Mouse (Mus musculus) cerebellum, adult 2 months (tissue): Measurements from ENCODE around the gene Mrps23. TPM values are rescaled to one million over a fixed set of nuclear protein-coding genes. Genes with fewer than 3 reads are reported as not detected.
"Not testable (repeated sequence)": the region's sequence is repeated elsewhere in the genome, so short reads cannot be mapped to it uniquely, and the experiment has no call there.

ENCODE experiments used
- DNase-seq, 2 experiments: peaks; one replicate each; pipeline ENCODE4 v3.0.0; 2021
- H3K27ac ChIP-seq: fragments of 200-500 bp; 2 replicates; pipeline ENCODE4 v1.5.1; 2012; ENCODE audit warnings: low read length, control low read depth, inconsistent platforms; ENCODE audit not compliant: insufficient read depth
- H3K27me3 ChIP-seq: fragments of 200-500 bp; 2 replicates; pipeline ENCODE4 v1.6.1; 2012; ENCODE audit warnings: inconsistent platforms, mild to moderate bottlenecking, low read length, moderate library complexity; ENCODE audit not compliant: control insufficient read depth, insufficient read depth
- H3K4me1 ChIP-seq: fragments of 200-500 bp; 2 replicates; pipeline ENCODE4 v1.6.1; 2011; ENCODE audit warnings: low read length; ENCODE audit not compliant: control insufficient read depth, insufficient read depth
- H3K4me3 ChIP-seq: fragments of 200-500 bp; replicated peaks from 2 replicates; pipeline ENCODE3; 2011; ENCODE audit warnings: mild to moderate bottlenecking, low read depth, low read length, control low read depth; ENCODE audit not compliant: insufficient read depth
- CTCF ChIP-seq: fragments of 200-500 bp; IDR thresholded peaks from 2 replicates; pipeline ENCODE4 v1.5.1; 2011; ENCODE audit warnings: low read depth, mild to moderate bottlenecking, control low read depth, low read length, moderate library complexity, borderline replicate concordance; ENCODE audit not compliant: insufficient read depth
- POLR2A ChIP-seq: fragments of 200-500 bp; IDR thresholded peaks from 2 replicates; pipeline ENCODE4 v1.6.1; 2011; ENCODE audit warnings: low read length, control low read depth, borderline replicate concordance; ENCODE audit not compliant: insufficient read depth
- WGBS: fragments of 180-500 bp; shearing (Covaris S2); methylation state at CpG from one replicate; pipeline ENCODE4 v1.1.7; 2018; 5-methylcytosine and 5-hydroxymethylcytosine counted together
- polyA plus RNA-seq: library from polyadenylated mRNA; depleted of rRNA; stranded (reverse); fragments of >200 nt; gene quantifications from 2 replicates; pipeline ENCODE4 v1.2.3, GENCODE M21; 2012

Gene Mrps23
- polyA plus RNA-seq, 1 experiment = 90.4 TPM

DNA sequence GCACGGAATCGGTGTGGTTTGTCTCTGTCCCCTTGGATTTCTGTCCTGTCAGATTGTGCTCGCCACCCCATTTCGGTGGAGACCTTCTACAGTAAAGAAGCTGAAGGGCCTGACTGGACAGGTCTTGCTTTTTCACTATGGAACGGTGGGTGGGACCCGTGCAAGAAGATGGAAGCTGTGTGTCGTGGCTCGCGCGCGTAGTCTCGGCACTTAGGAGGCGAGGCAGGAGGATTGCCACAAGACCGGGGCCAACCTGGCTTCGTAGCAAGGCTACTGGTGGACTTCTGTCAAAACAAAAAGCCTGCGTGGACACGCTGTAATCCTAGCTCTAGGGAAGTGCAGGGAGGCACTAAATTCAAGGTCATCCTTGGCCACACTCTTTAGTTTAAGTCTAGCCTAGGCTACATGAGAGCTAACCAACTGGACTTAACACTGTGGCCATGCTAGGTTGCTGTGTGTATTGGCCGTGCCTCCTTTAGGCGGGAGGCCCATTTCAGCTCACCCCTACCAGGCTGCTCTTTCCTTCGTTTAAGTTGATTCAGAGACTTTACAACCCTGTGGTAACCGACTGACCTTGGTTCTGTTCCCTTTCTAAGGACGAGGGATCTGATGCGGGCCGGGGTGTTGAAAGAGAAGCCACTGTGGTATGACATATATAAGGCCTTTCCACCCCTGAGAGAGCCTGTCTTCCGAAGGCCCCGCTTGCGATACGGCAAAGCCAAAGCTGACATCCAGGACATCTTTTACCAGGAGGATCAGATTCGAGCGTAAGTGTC, 593 bp downstream of the Mrps23 start:
- DNase-seq = no peak
- H3K4me3 ChIP-seq = peak overlapping the region; percentile 95
- TF ChIP-seq CTCF (no peak), POLR2A (no peak)
- no peaks in the 10 kb centered on the region for H3K27me3 ChIP-seq
- peak overlapping the region; percentile 64; the same call in 1 of the 2 replicates for H3K27ac ChIP-seq
- peaks cover 3% of the 10 kb centered on the region for H3K4me1 ChIP-seq
- 30% methylated on average over 30 of the region's 30 CpGs for WGBS

DNA sequence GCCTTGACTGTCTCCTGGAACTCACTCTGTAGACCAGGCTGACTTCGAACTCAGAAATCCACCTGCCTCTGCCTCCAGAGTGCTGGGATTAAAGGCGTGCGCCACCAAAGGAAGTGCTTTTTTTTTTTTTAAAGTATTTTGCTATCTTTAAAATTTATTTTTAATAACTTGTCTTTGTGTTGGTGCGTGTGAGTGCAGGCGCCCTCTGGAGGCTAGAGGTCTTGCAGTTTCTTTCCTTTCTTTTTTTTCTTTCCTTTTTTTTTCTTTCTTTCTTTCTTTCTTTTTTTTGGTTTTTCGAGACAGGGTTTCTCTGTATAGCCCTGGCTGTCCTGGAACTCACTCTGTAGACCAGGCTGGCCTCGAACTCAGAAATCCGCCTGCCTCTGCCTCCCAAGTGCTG, 2.4 kb downstream of the Mrps23 start:
- DNase-seq, H3K27ac ChIP-seq, H3K4me1 ChIP-seq, H3K27me3 ChIP-seq, H3K4me3 ChIP-seq: not testable (repeated sequence)
- 81% methylated on average over 8 of the region's 8 CpGs for WGBS

DNA sequence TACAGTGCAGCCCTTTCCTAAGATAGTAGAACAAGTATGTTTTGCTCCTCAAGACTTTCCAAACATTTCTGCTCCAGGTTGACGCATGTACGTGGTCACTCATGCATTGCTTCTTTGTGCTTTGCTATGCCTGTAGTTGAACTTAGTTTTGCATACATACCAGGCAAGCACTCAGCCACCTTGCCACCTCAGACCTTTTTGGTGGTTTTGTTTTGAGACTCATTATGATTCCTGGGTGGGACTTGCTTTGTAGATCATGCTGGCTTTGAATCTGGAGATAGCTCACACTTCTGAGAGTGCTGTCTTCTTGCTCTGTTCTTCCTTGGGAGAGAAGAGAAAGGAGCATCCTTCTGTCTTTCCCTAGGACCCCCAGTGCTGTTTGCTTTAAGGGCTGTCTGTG, 3.5 kb downstream of the Mrps23 start:
- no peak for DNase-seq
- TF ChIP-seq CTCF (no peak), POLR2A (no peak)
- 92% methylated on average over 2 of the region's 2 CpGs for WGBS

DNA sequence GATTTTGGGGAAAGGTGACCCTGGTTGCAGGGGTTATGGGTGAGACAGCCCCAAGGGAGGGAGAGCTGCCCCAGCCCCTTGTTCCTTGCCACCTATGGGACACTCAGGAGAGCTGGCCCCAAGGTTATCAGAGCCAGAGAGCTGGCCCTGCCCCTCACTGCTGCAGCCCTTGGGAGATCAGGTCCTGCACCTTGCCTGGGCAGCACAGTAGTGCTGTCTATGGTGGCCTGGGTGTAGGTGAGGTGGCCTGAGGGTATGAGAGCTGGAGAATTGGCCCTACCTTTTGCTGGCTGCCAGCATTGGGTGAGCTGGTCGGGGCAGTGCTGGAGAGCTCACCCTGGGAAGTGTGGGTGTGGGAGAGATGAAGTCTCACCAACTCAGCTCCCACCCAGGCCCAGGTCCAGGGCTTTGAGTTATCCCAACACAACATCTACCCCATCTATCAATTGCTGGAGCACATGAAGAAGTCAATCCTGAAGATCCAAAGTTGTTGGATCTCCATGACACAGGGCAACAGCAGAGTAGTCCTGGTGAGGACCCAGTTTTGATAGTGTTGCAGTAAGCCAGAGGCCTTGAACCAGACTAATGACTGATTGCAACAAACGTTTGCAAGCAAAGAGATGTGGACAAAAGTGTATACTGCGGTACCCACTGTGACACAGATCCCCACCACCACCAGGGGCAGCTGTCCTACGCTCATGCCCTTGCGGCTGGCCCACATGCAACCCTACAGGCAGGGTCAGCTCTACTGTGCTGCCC, 7.8 kb downstream of the Mrps23 start:
- 77% methylated on average over 5 of the region's 5 CpGs for WGBS
- no peak overlapping the region for H3K27ac ChIP-seq

More for the DNA sequence above, 3.5 kb downstream of the Mrps23 start:
- Histone ChIP-seq H3K4me3 (no peak overlapping the region), H3K4me1 (peaks cover 3% of the 10 kb centered on the region; the same call in 1 of the 2 replicates), H3K27me3 (no peaks in the 10 kb centered on the region), H3K27ac (no peak overlapping the region)

DNA sequence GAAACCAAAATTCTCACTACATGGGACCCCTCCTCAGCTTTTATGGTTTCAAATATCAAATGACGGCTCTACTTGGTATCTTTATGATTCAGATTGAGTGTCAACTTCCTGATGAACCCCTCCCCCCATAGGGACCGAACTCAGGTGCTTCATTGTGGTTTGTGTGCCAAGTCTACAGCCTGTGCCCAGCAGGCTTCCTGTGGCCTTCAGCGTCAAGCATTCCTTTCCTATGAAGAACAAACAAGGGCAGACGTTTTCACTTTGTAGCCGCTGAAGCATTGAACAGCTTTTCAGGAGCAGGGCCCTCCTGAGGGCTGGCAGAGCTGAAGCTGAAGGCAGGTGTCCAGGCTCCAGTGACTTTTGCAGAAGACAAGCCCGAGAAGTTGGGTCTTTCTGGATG, 9.6 kb downstream of the Mrps23 start:
- H3K27ac ChIP-seq = no peak overlapping the region
- TF ChIP-seq POLR2A (no peak), CTCF (no peak)
- WGBS = 12% methylated on average over 6 of the region's 6 CpGs

More for the DNA sequence above, 7.8 kb downstream of the Mrps23 start:
- TF ChIP-seq CTCF (no peak), POLR2A (no peak)
- Histone ChIP-seq H3K4me1 (peaks cover 6% of the 10 kb centered on the region; the same call in 1 of the 2 replicates), H3K27me3 (no peaks in the 10 kb centered on the region), H3K4me3 (no peak overlapping the region)
- no peak for DNase-seq

DNA sequence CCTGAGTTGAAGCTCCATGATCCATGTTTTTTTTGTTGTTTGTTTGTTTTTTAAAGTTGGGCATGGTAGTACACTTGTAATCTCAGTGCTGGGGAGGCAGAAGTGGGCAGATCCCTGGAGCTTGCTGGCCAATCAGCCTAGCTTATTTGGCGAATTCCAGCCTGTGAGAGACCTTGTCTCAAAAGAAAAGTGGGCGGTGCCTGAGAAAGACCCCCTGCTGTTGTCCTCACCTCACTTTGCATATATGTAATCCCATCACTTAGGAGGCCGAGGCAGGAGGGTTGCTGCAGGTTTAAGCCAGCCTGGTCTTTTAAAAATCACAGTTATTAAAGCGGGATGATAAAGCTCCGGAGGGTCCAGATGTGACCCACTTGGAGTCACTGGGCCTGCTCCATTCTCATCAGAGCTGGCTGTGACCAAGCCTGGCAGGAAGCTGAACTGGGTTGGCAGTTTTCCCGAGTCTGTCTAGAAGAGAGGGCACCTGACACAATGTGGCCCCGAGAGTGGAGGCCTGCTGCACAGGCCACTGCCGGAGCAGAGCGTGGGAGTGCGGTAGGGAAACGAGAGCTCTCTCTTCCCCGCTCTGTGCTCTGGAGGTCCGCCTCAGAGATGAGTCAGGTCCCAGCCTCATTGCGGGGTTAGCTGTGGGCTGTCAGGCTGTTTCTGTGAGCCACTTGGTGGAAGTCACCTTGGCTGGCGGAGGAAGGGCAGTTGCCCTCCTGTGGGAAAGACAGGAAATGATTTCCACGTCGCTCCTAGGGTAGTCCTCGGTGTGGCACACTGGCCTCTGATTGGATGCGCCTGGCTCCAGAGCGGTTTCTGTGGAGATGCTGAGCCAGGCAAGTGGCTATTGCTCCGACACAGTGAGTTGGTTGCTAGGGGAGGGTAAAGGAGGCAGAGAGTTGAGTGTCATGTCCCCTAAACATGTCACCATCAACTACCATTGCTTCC, 11.0 kb downstream of the Mrps23 start:
- no peaks in the 10 kb centered on the region for H3K27me3 ChIP-seq
- WGBS = 13% methylated on average over 21 of the region's 21 CpGs
- TF ChIP-seq POLR2A (peak; percentile 72; the same call in 1 of the 2 replicates), CTCF (peak; percentile 6; the same call in 1 of the 2 replicates)
- H3K27ac ChIP-seq = peak overlapping the region; percentile 92
- peak; percentile 83 to 90 for DNase-seq
- H3K4me1 ChIP-seq = peaks cover 6% of the 10 kb centered on the region; the same call in 1 of the 2 replicates
- H3K4me3 ChIP-seq = peak overlapping the region; percentile 56

More for the DNA sequence above, 9.6 kb downstream of the Mrps23 start:
- Histone ChIP-seq H3K4me1 (peaks cover 6% of the 10 kb centered on the region; the same call in 1 of the 2 replicates), H3K27me3 (no peaks in the 10 kb centered on the region), H3K4me3 (no peak overlapping the region)
- DNase-seq = peak; percentile 25 to 26

DNA sequence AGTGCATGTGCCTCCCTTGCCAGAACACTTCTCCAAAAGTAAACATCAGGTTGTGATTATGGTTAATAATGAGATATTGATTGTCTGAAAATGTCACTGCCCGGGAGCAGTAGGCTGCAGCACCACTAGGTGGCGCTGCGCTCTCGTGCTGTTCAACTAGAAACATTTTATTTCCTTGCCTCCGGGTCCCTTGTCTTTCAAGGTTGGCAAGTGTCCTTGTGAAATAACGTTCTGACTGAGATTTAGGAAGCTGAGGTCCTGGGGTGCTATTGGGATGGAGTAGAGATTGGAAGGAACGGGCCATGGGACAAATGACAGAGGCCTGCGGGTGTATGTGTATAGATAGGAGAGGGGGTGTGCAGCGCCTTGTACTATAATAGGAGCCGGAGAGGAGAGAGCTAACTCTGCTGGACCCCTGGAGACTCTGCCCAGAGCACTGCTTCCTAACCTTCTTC, 12.1 kb downstream of the Mrps23 start:
- DNase-seq = peak; percentile 76 to 83
- H3K4me1 ChIP-seq = peaks cover 6% of the 10 kb centered on the region; the same call in 1 of the 2 replicates
- H3K4me3 ChIP-seq = peak overlapping the region; percentile 58
- TF ChIP-seq CTCF = peak; percentile 93
- no peak for TF ChIP-seq POLR2A
- no peaks in the 10 kb centered on the region for H3K27me3 ChIP-seq
- peak overlapping the region; percentile 92; the same call in 1 of the 2 replicates for H3K27ac ChIP-seq
- 2% methylated on average over 10 of the region's 10 CpGs for WGBS
